Mouse (Mus musculus) liver, embryonic 11.5 days (tissue): ENCODE measurements around the gene Slc13a3. TPM values are rescaled to one million over a fixed set of nuclear protein-coding genes. Genes with fewer than 3 reads are reported as not detected.

Experiments
- ATAC-seq: fragments of 200-750 bp; cut with Nextera tagmentation; replicated peaks from 2 replicates; pipeline ENCODE4 v1.8.0; 2017; ENCODE audit warnings: moderate number of reproducible peaks, mild to moderate bottlenecking, moderate TSS enrichment, moderate library complexity; ENCODE audit not compliant: low FRiP score
- DNase-seq: peaks from one replicate; pipeline ENCODE4 v3.0.0-alpha.2; 2017; ENCODE audit warnings: low spot score
- H3K27ac ChIP-seq: fragments of 300-500 bp; sonication (generic); 2 replicates; pipeline ENCODE4 v1.5.1; 2014; ENCODE audit warnings: mild to moderate bottlenecking, low read depth, low read length, control low read depth
- H3K27me3 ChIP-seq: fragments of 300-500 bp; sonication (generic); replicated peaks from 2 replicates; pipeline ENCODE4 v1.6.1; 2014; ENCODE audit warnings: low read length, mixed read lengths; ENCODE audit not compliant: control insufficient read depth, insufficient read depth
- H3K36me3 ChIP-seq: fragments of 300-500 bp; sonication (generic); 2 replicates; pipeline ENCODE4 v1.6.1; 2014; ENCODE audit warnings: mild to moderate bottlenecking, low read length, moderate library complexity, mixed read lengths; ENCODE audit not compliant: control insufficient read depth, insufficient read depth
- H3K4me1 ChIP-seq: fragments of 300-500 bp; sonication (generic); replicated peaks from 2 replicates; pipeline ENCODE4 v1.6.1; 2014; ENCODE audit warnings: low read length, mixed read lengths; ENCODE audit not compliant: control insufficient read depth, insufficient read depth
- H3K4me2 ChIP-seq: fragments of 300-500 bp; sonication (generic); 2 replicates; pipeline ENCODE4 v1.6.1; 2014; ENCODE audit warnings: mild to moderate bottlenecking, control low read depth, moderate library complexity
- H3K4me3 ChIP-seq: fragments of 300-500 bp; sonication (generic); 2 replicates; pipeline ENCODE4 v1.5.1; 2014; ENCODE audit warnings: low read depth, low read length, control low read depth
- H3K9ac ChIP-seq: fragments of 300-500 bp; sonication (generic); 2 replicates; pipeline ENCODE4 v1.6.1; 2014; ENCODE audit warnings: low read depth, low read length, control low read depth
- H3K9me3 ChIP-seq: fragments of 300-500 bp; sonication (generic); 2 replicates; pipeline ENCODE4 v1.6.1; 2016; ENCODE audit warnings: low read length, inconsistent platforms, mixed read lengths; ENCODE audit not compliant: control insufficient read depth
- WGBS: fragments of 180-500 bp; shearing (Covaris S2); extraction: QIAGEN DNeasy Blood & Tissue Kit; methylation state at CpG from one replicate; pipeline ENCODE4 v1.1.7; 2014; 5-methylcytosine and 5-hydroxymethylcytosine counted together
- polyA plus RNA-seq: library from polyadenylated mRNA; unstranded; fragments of >200 nt; fragmentation: Nextera tagmentation; extraction: Ambion mirVana; gene quantifications from 2 replicates; pipeline ENCODE4 v1.2.1, GENCODE M21; 2014

The Slc13a3 gene
- polyA plus RNA-seq, 1 experiment from 2014 or later = 2.9 TPM

DNA sequence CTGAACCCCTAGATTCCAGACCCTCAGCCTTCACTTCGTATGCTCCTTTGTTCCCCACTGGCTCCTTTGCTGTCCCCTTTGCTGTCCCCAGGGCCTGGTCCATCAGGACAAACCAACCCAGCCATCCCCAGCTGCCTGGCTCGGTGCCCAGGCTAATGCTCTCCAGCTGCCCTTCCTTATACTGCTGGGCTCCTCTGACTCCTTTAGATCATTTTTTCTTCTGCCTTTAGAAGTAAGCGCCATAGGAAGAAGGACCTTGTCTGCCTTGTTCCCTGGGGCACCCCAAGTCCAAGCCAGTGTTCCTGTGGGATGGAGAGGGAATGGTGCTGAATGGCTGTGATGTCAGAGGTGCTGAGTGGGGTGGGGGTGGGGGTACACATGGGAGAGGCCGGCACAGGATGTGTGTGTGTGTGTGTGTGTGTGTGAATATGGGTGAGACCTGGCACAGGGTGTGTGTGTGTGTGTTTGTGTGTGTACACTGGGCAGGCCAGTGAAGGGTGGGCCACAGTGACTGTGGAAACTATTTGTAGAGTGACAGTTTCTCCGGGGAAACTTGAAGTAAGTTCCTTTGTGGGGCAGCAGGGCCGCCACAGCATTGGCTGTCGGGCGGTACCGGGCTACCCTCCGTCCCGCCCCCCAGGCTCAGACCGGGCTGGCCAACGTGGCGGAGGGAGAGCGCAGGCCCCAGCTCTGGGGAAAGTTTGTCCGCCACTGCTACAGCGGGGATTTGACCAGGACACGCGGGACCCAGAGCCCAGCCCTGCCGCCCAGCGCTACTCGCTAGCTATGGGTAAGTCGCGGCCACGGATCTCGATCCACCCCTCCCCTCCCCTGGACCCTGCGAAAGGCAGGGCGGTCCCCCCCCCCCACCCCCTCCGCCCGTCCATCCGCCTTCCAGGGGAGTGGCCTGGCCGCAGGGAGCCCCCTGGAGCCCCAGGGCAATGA, 30.5 kb upstream of the Slc13a3 start, which contains the start of gene Slc2a10:
TSS of gene Slc2a10 (plus strand) at position 529 of the 945 bp plus-strand sequence.
- Histone ChIP-seq H3K9ac (peak within 1 kb of the TSS; percentile 17), H3K9me3 (no peaks in the 10 kb centered on the region), H3K4me2 (peak within 1 kb of the TSS; percentile 53), H3K4me3 (peak within 1 kb of the TSS; percentile 45), H3K36me3 (no peaks in the 10 kb centered on the region), H3K27me3 (peaks cover 19% of the 10 kb centered on the region), H3K27ac (no peak within 1 kb of the TSS), H3K4me1 (no peaks in the 10 kb centered on the region)
- peak; percentile 51; the same call in 1 of the 2 replicates for ATAC-seq
- 9% methylated on average over 31 of the region's 32 CpGs for WGBS
- DNase-seq = peak; percentile 41

GRCm38 (mm10) chr2:165498816-165499215, 25.8 kb upstream of the Slc13a3 start:
- Histone ChIP-seq H3K27me3 (peaks cover 13% of the 10 kb centered on the region), H3K27ac (no peak overlapping the region), H3K4me2 (no peak overlapping the region), H3K36me3 (no peaks in the 10 kb centered on the region), H3K9ac (no peak overlapping the region), H3K4me3 (no peak overlapping the region), H3K9me3 (no peaks in the 10 kb centered on the region), H3K4me1 (no peaks in the 10 kb centered on the region)
- no peak for ATAC-seq
- 56% methylated on average over 6 of the region's 6 CpGs for WGBS
- DNase-seq = no peak

- no peak for ATAC-seq
- 70% methylated on average over 2 of the region's 2 CpGs for WGBS
- H3K9ac ChIP-seq = no peak overlapping the region
Observed at GRCm38 (mm10) chr2:165497706-165498275, 24.8 kb upstream of the Slc13a3 start.

DNA sequence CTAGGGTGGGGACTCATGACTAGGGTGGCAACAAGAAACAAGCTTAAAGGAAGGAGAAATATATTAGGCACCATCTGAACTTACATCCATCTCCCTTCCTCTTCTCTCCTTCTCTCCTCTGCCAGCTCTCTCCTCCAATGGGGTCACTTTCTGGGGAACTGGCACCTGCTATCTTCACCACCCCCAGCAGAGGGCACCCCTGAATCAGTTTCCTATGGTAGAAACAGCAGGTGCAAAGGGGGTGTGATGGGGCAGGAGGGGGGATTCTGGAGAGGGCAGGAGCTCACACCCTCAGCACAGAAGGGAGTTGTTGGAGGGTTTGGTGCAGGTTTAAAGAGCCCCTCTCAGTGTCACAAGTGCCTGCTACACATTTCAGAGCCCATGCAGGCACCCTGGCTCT, 23.2 kb upstream of the Slc13a3 start:
- Histone ChIP-seq H3K36me3 (no peaks in the 10 kb centered on the region), H3K9me3 (no peaks in the 10 kb centered on the region), H3K9ac (no peak overlapping the region), H3K4me3 (no peak overlapping the region), H3K4me1 (peaks cover 5% of the 10 kb centered on the region; the same call in 1 of the 2 replicates), H3K27ac (no peak overlapping the region), H3K4me2 (no peak overlapping the region), H3K27me3 (0 out of 2 replicates have a peak, but pooled peaks cover 3% of the 10 kb centered on the region)
- ATAC-seq (no peak), DNase-seq (no peak)

More at GRCm38 (mm10) chr2:165497706-165498275, 24.8 kb upstream of the Slc13a3 start:
- Histone ChIP-seq H3K36me3 (no peaks in the 10 kb centered on the region), H3K27ac (no peak overlapping the region), H3K27me3 (peaks cover 4% of the 10 kb centered on the region; the same call in 1 of the 2 replicates), H3K4me1 (no peaks in the 10 kb centered on the region), H3K4me3 (no peak overlapping the region), H3K4me2 (no peak overlapping the region), H3K9me3 (no peaks in the 10 kb centered on the region)
- DNase-seq = no peak

- WGBS = 49% methylated on average over 2 of the region's 2 CpGs
- no peak overlapping the region for H3K4me3 ChIP-seq
- no peak overlapping the region for H3K27ac ChIP-seq
- 0 out of 2 replicates have a peak, but pooled peaks cover 3% of the 10 kb centered on the region for H3K27me3 ChIP-seq
- no peaks in the 10 kb centered on the region for H3K9me3 ChIP-seq
- H3K9ac ChIP-seq = no peak overlapping the region
- H3K4me1 ChIP-seq = peaks cover 5% of the 10 kb centered on the region; the same call in 1 of the 2 replicates
- no peak overlapping the region for H3K4me2 ChIP-seq
- DNase-seq (no peak), ATAC-seq (no peak)
- peaks cover 4% of the 10 kb centered on the region; the same call in 1 of the 2 replicates for H3K36me3 ChIP-seq
Observed at GRCm38 (mm10) chr2:165494495-165494894, 21.5 kb upstream of the Slc13a3 start.

DNA sequence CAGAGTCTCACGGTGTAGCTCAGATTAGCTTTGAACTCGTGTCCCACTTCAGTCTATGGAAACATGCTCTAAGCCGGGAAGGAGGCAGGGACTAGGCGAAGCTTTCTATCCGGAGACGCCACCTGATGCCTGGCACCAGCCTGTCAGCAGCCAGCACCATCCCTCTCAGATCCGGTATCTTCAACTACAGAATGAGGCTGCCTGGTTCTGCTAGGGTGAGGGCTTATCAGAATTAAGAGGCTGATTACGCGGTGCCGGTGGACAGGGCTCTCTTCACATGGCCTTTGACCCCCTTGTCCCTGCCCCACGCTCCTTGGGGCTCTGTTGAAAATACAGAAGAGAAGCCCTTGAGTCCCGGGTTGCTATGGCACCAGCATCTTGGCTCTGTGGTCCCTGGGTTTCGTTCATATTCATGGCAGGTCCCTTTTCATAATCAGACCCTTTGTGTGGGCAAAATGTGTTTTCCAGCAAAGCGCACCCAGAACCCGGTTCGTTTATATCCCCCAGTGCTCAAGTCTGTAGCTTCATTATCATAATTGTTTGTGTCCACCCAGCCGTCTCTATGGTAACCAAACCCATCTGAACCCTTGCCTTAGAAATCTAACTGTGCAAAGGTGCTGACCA, 20.7 kb upstream of the Slc13a3 start:
- H3K9ac ChIP-seq = peak overlapping the region; percentile 87
- 27% methylated on average over 17 of the region's 17 CpGs for WGBS
- no peaks in the 10 kb centered on the region for H3K9me3 ChIP-seq
- H3K4me2 ChIP-seq = peak overlapping the region; percentile 74
- H3K4me3 ChIP-seq = peak overlapping the region; percentile 81
- DNase-seq (no peak), ATAC-seq (peak; percentile 28; the same call in 1 of the 2 replicates)
- H3K4me1 ChIP-seq = peaks cover 5% of the 10 kb centered on the region; the same call in 1 of the 2 replicates
- H3K27ac ChIP-seq = no peak overlapping the region
- H3K27me3 ChIP-seq = 0 out of 2 replicates have a peak, but pooled peaks cover 3% of the 10 kb centered on the region
- H3K36me3 ChIP-seq = peaks cover 4% of the 10 kb centered on the region; the same call in 1 of the 2 replicates

- Histone ChIP-seq H3K36me3 (peaks cover 4% of the 10 kb centered on the region; the same call in 1 of the 2 replicates), H3K4me3 (peak within 1 kb of the TSS; percentile 81), H3K4me2 (peak within 1 kb of the TSS; percentile 74), H3K4me1 (peaks cover 5% of the 10 kb centered on the region; the same call in 1 of the 2 replicates), H3K27ac (peak within 1 kb of the TSS; percentile 48; the same call in 1 of the 2 replicates), H3K9ac (peak within 1 kb of the TSS; percentile 87), H3K9me3 (no peaks in the 10 kb centered on the region), H3K27me3 (0 out of 2 replicates have a peak, but pooled peaks cover 3% of the 10 kb centered on the region)
- DNase-seq = peak; percentile 81
- peak; percentile 86 for ATAC-seq
- under 1% methylated on average over 82 of the region's 84 CpGs for WGBS
Observed at GRCm38 (mm10) chr2:165492648-165493553, 19.9 kb upstream of the Slc13a3 start, which contains the start of gene Trp53rka. TSS of gene Trp53rka (minus strand) at chr2:165493324.
